Mouse (Mus musculus) thymus, postnatal 25 days (tissue): ENCODE results near the gene Cfd.
"Not testable (repeated sequence)": the region's sequence is repeated elsewhere in the genome, so short reads cannot be mapped to it uniquely, and the experiment has no call there.

Source experiments
- DNase-seq: peaks from one replicate; pipeline ENCODE4 v3.0.0; 2022

Gene Cfd

DNA sequence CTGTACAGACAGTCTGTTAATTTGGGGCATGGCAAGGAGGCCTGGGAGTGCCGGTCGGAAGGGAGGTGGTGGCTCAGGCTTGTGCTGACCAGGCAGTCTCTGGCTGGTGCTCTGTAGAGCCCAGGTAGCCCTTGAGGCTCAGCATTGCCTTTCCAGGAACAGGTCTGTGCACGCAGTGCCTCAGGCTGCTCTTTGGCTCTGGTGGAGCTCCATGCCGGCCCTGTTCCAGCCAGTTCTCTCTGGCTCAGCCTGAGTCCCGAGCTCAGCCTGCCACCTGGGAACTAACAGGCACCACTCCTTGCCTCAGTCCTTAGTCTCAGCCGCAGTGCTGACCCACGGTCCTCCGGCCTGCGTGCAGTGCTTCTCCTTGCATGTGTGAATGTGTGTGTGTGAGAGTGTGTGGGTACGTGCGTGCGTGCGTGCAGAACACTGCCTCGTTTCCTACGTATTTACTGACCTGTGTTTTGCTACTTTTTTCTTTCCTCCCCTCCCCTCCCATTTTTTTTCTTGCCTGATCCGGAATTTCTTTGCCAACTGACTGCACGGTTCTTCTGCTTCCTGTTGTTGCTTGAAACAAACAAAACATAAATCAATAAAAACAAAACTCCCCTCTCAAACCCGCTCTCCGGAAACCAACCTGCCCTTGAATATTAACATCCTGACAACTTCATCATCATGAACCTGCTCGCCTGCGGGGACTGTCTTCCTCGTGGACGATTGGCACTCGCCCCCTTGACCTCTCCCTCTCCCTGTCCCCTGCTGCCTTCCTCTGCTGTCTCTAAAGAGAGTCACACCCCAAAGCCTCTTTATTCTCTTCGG, 29.2 kb upstream of the Cfd start:
- DNase-seq = no peak

DNA sequence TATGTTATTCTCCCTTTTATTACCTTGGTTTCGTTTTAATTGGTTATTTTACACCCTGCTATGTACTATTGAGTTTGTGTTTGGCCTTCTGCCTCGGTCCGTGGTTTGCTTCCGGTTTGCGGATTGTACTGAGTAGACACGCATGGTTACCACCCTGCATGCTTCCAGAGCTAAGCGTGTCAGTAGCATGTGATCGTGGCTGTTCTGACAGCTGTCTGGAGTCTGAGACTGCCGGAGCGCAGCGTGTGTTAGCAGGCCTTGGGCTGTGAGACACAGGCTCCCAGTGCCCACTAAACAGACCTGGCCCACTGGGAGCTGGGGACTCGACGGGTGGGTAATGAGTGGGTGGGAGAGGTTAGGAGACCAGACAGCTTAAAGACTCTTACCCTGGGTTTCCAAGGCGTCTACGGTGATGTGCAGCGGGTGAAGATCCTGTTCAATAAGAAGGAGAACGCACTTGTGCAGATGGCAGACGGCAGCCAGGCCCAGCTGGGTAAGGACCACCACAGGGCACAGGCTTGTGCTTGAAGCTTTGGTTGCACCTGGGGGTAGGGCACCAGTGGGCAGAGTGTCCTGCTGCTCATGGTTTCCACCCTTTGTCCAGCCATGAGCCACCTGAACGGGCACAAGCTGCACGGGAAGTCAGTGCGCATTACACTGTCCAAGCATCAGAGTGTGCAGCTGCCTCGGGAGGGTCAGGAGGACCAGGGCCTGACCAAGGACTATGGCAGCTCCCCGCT, 28.4 kb upstream of the Cfd start:
- DNase-seq = no peak

DNA sequence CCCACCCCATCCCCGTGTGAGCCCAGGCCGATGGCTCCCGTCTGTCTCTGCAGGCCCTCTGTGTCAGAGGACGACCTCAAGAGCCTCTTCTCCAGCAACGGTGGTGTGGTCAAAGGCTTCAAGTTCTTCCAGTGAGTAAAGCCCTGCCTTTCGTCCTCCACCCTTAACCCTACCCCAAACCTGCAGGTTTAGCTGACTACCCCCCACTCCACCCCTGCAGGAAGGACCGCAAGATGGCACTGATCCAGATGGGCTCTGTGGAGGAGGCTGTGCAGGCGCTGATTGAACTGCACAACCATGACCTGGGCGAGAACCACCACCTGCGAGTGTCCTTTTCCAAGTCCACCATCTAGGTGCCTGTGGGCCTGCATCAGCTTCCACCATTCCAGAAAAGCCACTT, 27.7 kb upstream of the Cfd start:
- DNase-seq = no peak

DNA sequence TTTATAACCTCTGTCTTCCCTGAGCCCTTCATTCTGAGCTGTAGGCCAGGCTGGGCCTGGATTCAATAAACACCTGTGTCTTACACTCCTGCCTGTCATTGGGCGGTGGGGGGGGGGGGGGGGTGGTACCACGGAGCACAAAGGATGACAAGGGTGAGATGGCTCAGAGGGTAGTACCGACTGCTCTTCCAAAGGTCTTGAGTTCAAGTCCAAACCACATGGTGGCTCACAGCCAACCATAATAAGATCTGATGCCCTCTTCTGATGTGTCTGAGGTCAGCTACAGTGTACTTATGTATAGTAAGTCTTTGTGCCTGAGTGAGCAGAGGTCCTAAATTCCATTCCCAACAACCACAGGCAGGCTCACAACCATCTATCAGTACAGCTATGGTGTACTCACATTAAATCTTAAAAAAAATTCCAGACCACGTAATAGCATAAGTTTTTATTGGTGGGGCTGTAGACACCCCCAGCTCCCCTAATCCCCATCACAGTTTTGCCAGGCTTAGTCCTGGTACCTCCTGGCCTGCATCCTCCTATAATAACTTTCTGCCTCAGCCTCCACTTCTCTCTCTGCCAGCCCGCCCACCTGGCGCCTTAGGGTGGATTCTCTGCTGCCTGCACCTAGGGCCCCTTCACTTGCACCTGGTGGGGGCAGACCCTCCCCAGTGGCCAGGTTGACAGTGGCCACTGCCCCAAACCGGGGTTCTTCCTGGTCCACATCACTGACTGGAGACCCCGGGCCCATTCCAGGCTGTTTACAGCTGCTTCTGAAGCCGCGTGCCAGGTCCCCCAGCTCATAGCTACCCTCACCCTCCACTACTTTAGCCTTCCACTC, 26.1 kb upstream of the Cfd start:
- no peak for DNase-seq

DNA sequence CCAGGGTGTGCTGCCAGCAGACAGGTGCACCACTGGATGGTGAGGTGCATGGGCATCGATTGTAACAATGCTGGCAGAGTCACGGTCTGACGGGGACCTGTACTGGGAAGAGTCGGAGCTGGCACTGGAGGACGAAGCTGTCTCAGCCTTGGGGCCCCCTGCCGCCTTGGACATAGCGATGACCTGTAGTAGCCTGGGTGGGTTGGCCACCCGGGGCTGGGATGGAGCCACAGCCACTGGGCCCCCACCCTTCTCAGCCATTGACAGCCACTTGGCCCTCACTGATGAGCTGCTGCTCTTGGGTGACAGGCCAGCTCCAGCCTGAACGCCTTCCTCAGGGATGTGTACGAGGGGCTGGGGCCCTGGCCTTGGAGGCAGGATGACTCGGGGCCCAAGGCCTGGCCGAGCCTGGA, 25.5 kb upstream of the Cfd start:
- DNase-seq = no peak

DNA sequence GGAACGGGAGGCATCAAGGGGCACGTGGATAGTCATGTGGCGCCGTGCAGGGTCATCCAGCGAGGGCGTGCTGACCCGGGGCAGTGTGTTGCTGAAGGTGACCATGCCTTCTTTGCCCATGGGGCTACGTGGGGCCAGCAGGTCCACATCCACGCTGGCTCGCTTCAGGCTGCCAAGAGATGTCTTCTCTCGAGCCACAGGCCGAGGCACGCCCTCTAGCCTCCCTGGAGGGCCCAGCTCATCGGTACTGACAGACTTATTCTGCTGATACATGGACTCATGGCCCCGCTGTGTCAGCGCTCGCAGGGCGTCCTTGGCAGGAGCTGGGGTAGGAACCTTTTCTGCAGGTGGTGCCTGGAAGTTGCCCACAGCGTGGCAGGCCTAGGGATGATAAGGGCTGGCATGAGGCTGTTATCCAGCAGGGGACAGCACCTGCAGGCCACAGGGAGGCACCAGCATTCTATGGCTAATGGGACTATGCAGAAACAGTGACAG, 24.8 kb upstream of the Cfd start:
- DNase-seq = no peak

DNA sequence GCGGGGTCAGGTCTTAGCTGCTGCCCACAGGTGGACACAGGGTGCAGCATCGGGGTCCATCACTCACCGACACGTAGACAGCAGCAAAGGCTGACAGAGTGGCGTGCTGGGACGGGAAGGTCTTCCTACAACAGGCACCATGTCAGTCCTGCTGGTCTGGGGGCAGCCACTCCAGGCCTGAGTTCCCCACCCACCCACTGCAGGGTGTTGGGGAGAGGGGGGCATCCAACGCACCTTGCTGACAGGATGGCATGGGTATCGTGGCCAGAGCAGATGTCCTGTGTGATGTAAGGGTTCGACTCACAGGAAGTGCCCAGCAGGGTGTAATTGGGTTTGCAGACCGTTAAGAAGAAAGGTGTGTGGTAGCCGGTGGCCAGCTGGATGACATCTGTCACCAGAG, 24.1 kb upstream of the Cfd start:
- DNase-seq = no peak

DNA sequence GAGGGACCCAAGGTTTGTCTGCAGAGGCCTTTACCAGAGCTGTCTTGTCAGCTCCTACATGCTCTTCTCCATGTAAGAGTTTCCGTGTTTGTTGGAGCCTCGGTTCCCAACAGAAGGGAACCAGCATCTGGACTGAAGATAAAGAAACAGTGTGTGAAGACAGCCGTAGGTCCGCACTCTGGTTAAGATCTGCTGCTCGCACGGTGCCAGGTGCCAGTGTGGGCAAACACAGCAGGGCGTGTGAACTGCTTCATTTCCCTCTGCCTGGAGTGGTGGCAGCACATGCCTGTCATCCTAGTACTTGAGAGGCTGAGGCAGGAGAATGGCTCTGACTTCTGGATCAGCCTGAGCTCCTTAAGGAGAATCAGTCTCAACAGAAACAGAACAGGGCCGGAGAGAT, 18.8 kb upstream of the Cfd start:
- no peak for DNase-seq

DNA sequence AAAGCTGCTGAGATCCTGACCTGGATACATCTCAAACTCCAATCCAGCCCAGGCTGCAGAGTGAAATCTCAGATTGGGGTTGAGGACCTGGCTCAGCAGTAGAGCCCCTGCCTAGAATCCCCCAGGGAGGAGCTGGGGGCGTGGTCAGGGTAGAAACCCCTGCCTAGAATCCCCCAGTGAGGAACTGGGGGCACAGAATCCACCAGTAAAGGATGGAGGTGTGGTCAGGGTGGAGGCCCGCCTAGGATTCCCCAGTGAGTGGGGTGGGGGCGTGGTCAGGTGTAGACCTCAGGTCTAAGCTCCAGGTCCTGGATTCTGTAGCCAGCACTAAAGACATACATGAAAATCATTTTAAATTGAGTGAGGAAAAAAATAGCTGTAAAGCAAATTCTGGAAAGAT, 17.8 kb upstream of the Cfd start:
- no peak for DNase-seq

DNA sequence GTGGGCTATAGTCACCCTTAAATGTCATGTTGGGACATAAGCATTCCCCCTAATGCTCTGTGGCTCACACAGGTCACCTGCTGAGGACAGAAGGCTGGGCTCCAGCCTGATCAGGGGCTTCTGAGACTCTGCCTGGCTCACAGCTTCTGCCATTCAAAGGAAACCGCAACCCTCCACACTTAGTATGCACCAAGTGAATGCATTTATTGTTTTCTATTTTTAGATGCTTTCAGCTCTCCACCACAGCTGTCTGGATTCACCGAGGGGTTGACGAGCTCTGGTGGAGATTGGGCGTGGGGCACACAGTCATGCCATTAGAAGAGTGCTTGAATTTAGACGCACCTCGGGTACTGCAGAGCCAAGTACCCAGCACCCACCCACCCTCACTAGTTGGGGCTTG, 17.3 kb upstream of the Cfd start:
- DNase-seq = no peak

DNA sequence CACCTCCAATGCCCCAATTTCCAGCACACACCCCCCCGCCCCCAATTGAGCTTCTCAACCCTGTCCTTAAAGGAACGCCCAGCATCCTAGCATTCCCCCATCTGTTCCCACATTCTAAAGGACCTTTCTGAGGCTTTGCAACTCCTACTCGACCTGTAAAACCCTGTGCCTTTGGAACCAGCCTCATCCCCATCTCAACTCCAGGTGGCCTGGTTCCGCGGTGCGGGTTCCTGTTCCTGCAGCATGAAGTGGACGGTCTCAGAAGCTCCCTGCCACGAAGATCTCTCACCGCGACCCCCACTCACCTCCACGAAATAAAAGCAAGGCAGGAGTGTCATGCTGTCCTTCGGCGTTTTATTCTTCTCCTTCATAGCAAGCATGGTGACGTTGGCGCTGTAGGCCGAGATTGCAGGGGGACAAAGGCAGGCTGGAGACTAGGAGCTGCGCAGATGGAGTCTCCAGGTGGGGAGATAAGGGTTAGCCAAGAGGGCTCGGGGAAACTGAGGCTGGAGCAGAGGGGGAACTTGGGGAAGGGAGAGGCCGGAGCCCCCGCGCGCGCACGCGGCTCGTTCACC, 16.9 kb upstream of the Cfd start:
- no peak for DNase-seq

DNA sequence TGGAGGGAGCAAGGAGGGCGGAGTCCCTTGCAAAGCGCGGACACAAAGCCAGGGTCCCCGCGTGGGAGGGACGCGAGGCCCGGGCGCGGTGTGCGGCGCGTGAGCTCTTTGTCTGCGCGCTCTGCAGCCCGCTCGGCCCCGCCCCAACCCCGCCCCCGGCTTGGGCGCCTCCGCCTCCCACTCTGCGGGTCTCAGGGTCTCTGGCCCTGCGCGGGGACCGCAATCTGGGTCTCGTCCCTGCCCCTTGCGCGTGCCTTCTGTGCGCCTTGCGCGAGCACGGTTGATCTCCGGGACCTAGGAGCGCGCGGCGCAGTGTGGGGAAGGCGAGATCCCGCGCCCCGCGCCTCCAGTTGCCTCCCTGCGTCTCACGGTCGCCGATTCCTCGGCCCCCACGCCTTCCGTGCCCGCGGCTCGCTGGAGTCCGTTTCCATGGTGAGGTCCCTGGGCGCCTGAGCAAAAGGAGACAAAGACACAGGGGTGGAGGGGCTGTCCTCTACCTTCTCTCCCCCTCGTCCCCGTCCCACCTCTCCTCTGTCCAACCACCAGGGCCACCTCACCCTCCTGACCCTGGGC, 16.3 kb upstream of the Cfd start, which contains the start of the genes Prtn3 and Plppr3:
Gene Prtn3 (plus strand): TSS at position 187 of the 573 bp plus-strand sequence.
Gene Plppr3 (minus strand): TSS at position 345 of the 573 bp plus-strand sequence.
- DNase-seq = no peak

DNA sequence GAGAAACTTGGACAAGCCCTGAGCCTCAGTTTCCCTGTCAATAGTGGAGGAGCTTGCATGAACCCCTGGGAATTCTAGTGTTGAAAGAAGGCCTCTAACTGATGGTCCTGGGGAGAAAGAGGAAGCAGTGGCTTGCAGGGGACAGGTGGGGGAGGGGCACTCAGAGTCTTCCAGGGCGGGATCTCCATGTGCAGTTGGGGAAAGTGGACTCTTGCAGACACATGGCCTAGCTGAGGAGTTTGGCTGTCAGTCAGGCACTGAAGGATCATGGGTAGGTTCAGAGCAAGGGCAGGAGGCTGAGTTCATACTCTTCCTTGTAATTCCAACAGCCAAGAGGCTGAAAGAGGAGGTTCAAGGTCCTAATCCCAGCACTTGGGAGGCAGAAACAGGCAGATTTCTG, 13.5 kb upstream of the Cfd start:
- DNase-seq = no peak

DNA sequence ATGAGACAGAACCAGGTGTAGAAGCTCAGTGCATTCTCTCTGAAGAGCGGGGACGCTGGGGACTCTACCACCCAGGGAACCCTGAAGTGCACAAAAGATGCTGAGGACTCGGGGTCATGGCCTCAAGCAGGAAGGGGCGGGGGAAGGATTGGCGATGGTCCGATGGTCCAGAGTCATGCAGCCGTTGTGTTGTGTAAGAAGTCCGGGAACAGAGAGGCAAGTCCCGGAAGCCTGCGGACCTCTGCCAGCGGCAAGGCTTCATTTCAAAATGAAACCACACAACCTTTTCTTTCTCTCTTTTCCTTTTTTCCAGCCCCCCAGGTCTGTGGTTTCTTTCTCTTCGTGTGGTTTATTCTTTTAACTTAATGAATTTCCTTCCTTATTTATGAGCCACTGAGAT, 12.9 kb upstream of the Cfd start:
- DNase-seq = no peak

DNA sequence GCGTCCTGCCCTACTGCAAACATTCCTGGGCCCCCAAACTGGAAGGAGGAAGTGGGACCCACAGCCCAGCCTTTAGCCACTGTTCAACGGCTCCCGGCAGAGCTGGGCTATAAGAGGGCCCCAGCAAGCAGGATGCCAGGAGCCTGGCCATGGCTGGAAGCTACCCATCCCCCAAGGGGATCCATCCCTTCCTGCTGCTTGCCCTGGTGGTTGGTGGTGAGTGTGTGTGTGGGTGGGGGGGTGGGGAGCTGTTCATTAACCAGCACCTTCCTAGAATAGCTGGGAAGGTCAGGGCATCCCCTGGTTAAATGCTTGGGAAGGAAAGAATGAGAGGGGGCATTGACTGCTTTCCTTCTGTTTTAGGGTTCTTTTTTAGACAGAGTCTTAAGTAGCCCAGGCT, 11.1 kb upstream of the Cfd start:
- DNase-seq = no peak

DNA sequence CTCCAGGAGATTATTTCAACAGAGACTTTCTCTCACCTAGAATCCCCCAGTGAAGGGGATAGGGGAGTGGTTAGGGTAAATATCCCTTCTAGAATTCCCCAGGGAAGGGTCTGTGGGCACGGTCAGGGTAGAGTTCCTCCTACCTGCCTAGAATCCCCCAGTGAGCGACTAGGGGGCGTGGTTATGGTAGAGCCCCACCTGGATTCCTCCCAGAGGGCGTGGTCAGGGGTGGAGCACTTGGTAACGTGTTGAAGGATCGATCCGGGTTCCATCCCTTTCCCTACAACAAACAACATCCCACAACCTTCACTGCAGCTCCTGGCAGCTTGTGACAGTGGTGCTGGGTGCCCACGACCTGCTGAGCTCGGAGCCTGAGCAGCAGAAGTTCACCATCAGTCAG, 9.9 kb upstream of the Cfd start:
- no peak for DNase-seq

DNA sequence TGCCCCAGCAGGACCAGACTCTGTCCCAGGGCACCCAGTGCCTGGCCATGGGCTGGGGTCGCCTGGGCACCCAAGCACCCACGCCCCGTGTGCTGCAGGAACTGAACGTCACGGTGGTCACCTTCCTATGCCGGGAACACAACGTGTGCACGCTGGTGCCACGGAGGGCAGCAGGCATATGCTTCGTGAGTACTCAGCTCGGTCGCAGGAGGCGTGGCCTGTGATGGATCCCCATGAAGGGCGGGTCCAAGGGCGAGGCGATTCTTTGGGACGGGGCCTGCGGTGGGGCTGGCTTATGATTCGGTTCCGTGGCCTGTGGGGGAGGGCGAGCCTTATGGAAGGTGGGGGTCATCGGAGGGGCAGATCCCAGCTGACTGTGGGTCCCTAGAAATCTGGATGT, 8.7 kb upstream of the Cfd start:
- DNase-seq = no peak

DNA sequence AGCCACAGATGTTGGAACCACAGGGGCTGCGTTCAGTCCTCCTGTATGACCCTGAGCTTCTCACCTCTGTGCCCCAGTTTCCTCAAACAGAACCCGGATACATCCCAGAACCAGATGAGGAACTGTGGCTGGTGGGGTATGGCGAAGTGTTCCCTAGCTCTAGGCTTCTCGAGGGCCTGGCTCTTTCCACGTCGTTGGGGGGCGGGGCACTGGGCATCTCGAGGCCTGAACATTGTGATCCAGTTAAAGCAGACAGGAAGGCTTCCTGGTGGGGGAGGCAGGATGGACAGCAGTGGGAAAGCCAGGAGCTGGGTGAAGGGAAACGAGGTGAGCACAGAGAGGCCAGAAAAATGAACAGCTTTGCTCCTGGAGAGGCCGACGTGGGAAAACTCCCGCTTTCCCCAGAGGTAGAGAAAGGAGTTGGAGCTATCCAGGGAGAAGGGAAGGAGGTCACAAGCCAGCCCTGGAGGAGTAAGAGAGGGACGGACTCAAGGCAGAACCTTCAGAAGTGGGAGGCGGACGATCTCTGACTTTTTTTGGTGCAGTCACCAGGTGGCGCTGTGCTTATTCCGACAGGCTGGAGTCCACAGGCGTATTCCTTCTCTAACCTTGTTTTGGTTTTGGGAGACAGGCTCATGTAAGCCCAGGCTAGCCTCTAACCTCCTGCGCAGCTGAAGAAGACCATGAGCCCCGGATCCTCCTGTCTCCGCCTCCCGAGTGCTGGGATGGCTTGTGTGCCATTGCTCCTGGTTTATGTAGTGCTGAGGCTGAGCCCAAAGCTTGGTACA, 7.2 kb upstream of the Cfd start:
- DNase-seq = peak; percentile 71

DNA sequence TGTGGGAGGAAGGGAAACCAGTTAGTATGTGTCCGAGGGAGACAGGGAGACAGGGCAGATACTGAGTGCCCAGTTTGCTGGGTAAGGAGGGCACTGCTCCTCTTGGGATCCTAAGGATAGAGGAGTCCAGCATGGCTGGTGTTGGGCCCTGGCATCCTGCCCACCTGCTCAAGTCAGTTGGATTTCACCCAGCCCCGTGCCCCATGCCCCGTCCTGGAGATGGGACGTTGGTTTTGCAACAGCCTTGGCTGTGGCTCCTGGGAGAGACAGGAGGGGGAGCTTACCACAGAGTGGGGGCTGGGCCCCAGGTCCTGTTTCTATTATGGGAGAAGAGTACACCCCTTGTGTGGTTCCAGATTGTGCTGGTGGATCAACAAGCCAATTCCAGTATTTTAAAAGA, 6.2 kb upstream of the Cfd start:
- no peak for DNase-seq

DNA sequence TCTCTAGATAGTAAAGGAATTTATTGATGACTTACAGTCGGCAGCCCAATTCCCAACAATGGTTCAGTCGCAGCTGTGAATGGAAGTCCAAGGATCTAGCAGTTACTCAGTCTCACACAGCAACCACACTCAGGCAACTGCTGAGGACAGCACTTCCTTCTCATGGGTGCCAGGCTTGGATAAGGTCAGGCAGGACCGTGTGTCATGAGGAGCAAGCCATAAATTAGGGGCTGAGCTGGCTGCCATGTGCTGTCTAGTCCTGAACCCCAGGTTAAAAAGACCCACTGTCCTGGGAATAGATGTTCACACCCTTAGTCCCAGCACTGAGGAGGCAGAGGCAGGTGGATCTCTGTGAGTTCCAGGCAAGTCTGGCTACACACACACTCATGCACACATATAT, 5.7 kb upstream of the Cfd start:
- not testable (repeated sequence) for DNase-seq

DNA sequence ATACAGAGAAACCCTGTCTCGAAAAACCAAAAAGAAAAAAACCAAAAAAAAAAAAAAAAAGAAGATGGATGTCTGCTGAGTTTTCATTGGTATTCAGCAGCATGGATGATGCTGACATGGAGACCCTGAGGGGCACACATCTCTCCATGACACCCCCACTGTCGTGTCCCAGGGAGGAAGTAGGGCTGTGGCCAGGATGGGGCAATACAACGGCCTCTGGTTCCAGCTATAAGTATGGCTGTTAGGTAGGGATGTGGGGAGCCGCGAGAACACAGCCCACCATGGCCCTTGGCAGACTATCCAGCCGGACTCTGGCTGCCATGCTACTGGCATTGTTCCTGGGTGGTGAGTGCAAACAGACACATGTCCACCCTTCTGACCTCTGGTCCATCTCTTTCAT, 4.6 kb upstream of the Cfd start, which contains the start of gene Elane:
Gene Elane (plus strand): TSS at position 194 of the 400 bp plus-strand sequence.
- no peak for DNase-seq

DNA sequence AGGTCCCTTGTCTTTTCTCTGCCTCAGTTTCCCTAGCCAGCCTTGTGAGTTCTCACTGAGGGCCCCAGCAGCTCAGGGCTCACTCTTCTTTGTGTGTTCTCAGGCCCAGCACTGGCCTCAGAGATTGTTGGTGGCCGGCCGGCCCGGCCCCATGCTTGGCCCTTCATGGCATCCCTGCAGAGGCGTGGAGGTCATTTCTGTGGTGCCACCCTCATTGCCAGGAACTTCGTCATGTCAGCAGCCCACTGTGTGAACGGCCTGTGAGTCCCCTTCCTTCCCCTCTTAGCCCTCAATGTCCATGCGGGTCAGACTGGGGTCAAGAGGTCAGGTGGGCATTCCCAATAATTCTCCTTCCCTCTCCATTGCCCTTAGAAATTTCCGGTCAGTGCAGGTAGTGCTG, 4.0 kb upstream of the Cfd start:
- DNase-seq = no peak
